Mouse (Mus musculus) hindbrain, embryonic 16.5 days (tissue): ENCODE data around the gene Tmem178b. TPM values are rescaled to one million over a fixed set of nuclear protein-coding genes. Genes with fewer than 3 reads are reported as not detected.
A peak's percentile ranks its signal among the peaks of the same experiment; 100 is the strongest.

Experiments
- ATAC-seq: fragments of 200-750 bp; cut with Nextera tagmentation; 2 replicates; pipeline ENCODE4 v1.8.0; 2017; ENCODE audit warnings: moderate TSS enrichment, moderate library complexity
- H3K27ac ChIP-seq: fragments of 300-500 bp; sonication (generic); 2 replicates; pipeline ENCODE4 v1.5.1; 2014; ENCODE audit warnings: low read depth, mild to moderate bottlenecking, control low read depth, low read length, moderate library complexity
- H3K27me3 ChIP-seq: fragments of 300-500 bp; sonication (generic); replicated peaks from 2 replicates; pipeline ENCODE4 v1.6.1; 2014; ENCODE audit warnings: low read length; ENCODE audit not compliant: control insufficient read depth, insufficient read depth
- H3K36me3 ChIP-seq: fragments of 300-500 bp; sonication (generic); 2 replicates; pipeline ENCODE4 v1.6.1; 2014; ENCODE audit warnings: mild to moderate bottlenecking, low read length, moderate library complexity, mixed read lengths; ENCODE audit not compliant: control insufficient read depth, insufficient read depth
- H3K4me1 ChIP-seq: fragments of 300-500 bp; sonication (generic); 2 replicates; pipeline ENCODE4 v1.6.1; 2014; ENCODE audit warnings: low read depth, low read length; ENCODE audit not compliant: control insufficient read depth, insufficient read depth
- H3K4me2 ChIP-seq: fragments of 300-500 bp; sonication (generic); 2 replicates; pipeline ENCODE4 v1.6.1; 2014; ENCODE audit warnings: mild to moderate bottlenecking, low read length, control low read depth, moderate library complexity
- H3K4me3 ChIP-seq: fragments of 300-500 bp; sonication (generic); 2 replicates; pipeline ENCODE4 v1.5.1; 2014; ENCODE audit warnings: mild to moderate bottlenecking, low read length, control low read depth, moderate library complexity
- H3K9ac ChIP-seq: fragments of 300-500 bp; sonication (generic); 2 replicates; pipeline ENCODE4 v1.6.1; 2014; ENCODE audit warnings: low read depth, mild to moderate bottlenecking, control low read depth, low read length, moderate library complexity
- H3K9me3 ChIP-seq: fragments of 300-500 bp; sonication (generic); 2 replicates; pipeline ENCODE4 v1.6.1; 2014; ENCODE audit warnings: mild to moderate bottlenecking, low read length, moderate library complexity; ENCODE audit not compliant: control insufficient read depth
- WGBS: fragments of 180-500 bp; shearing (Covaris S2); extraction: QIAGEN DNeasy Blood & Tissue Kit; methylation state at CpG from one replicate; pipeline ENCODE4 v1.1.7; 2014; 5-methylcytosine and 5-hydroxymethylcytosine counted together
- polyA plus RNA-seq: library from polyadenylated mRNA; unstranded; fragments of >200 nt; fragmentation: Nextera tagmentation; extraction: Ambion mirVana; gene quantifications from 2 replicates; pipeline ENCODE4 v1.2.1, GENCODE M21; 2015

Tmem178b gene
- polyA plus RNA-seq, 1 experiment from 2014 or later = 35.5 TPM

- no peak overlapping the region for H3K27ac ChIP-seq
- H3K4me1 ChIP-seq = no peaks in the 10 kb centered on the region
- no peak overlapping the region for H3K4me3 ChIP-seq
- 88% methylated on average over 17 of the region's 17 CpGs for WGBS
- peak; percentile 64 for ATAC-seq
- no peak overlapping the region for H3K4me2 ChIP-seq
- H3K27me3 ChIP-seq = no peaks in the 10 kb centered on the region
- no peak overlapping the region for H3K9ac ChIP-seq
- H3K36me3 ChIP-seq = 0 out of 2 replicates have a peak, but pooled peaks cover 2% of the 10 kb centered on the region
- H3K9me3 ChIP-seq = no peaks in the 10 kb centered on the region
Measured at GRCm38 (mm10) chr6:40247398-40247946, 374.4 kb downstream of the Tmem178b start.

GRCm38 (mm10) chr6:40249939-40250338, 376.9 kb downstream of the Tmem178b start:
- Histone ChIP-seq H3K4me2 (no peak overlapping the region), H3K4me1 (no peaks in the 10 kb centered on the region), H3K27ac (no peak overlapping the region), H3K4me3 (no peak overlapping the region), H3K9ac (no peak overlapping the region), H3K27me3 (no peaks in the 10 kb centered on the region), H3K9me3 (no peaks in the 10 kb centered on the region), H3K36me3 (0 out of 2 replicates have a peak, but pooled peaks cover 2% of the 10 kb centered on the region)
- ATAC-seq = no peak

- no peak for ATAC-seq
- no peaks in the 10 kb centered on the region for H3K9me3 ChIP-seq
- WGBS = 92% methylated on average over 1 of the region's 1 CpGs
Measured at GRCm38 (mm10) chr6:40263687-40264086, 390.6 kb downstream of the Tmem178b start.

GRCm38 (mm10) chr6:40300707-40301106, 427.6 kb downstream of the Tmem178b start:
- H3K27ac ChIP-seq = no peak overlapping the region
- no peak overlapping the region for H3K4me3 ChIP-seq
- H3K4me2 ChIP-seq = no peak overlapping the region
- H3K36me3 ChIP-seq = no peaks in the 10 kb centered on the region
- H3K27me3 ChIP-seq = no peaks in the 10 kb centered on the region
- no peak for ATAC-seq
- 82% methylated on average over 5 of the region's 5 CpGs for WGBS
- H3K4me1 ChIP-seq = no peaks in the 10 kb centered on the region
- H3K9ac ChIP-seq = no peak overlapping the region
- no peaks in the 10 kb centered on the region for H3K9me3 ChIP-seq

More at GRCm38 (mm10) chr6:40263687-40264086, 390.6 kb downstream of the Tmem178b start:
- no peaks in the 10 kb centered on the region for H3K27me3 ChIP-seq
- no peaks in the 10 kb centered on the region for H3K36me3 ChIP-seq
- no peak overlapping the region for H3K4me3 ChIP-seq
- H3K27ac ChIP-seq = no peak overlapping the region
- H3K4me1 ChIP-seq = no peaks in the 10 kb centered on the region
- H3K9ac ChIP-seq = no peak overlapping the region
- H3K4me2 ChIP-seq = no peak overlapping the region

GRCm38 (mm10) chr6:40303379-40303778, 430.3 kb downstream of the Tmem178b start:
- no peak overlapping the region for H3K4me2 ChIP-seq
- no peaks in the 10 kb centered on the region for H3K36me3 ChIP-seq
- WGBS = 18% methylated on average over 6 of the region's 6 CpGs

More at GRCm38 (mm10) chr6:40303379-40303778, 430.3 kb downstream of the Tmem178b start:
- Histone ChIP-seq H3K27me3 (no peaks in the 10 kb centered on the region), H3K9ac (peak overlapping the region; percentile 18; the same call in 1 of the 2 replicates), H3K27ac (no peak overlapping the region), H3K4me1 (no peaks in the 10 kb centered on the region), H3K9me3 (no peaks in the 10 kb centered on the region), H3K4me3 (no peak overlapping the region)
- ATAC-seq = peak; percentile 93

Other genes starting within 250 kb of the Tmem178b start
- 20.7 and 23.9 TPM in 2 replicates for gene Braf, start 147.8 kb upstream of the Tmem178b start, polyA plus RNA-seq
- gene Mrps33, start 62.3 kb upstream of the Tmem178b start, polyA plus RNA-seq = 156 and 166 TPM in 2 replicates